Comparison of ENCODE assay signal across 1 mouse cellular context in the genomic region with DNA sequence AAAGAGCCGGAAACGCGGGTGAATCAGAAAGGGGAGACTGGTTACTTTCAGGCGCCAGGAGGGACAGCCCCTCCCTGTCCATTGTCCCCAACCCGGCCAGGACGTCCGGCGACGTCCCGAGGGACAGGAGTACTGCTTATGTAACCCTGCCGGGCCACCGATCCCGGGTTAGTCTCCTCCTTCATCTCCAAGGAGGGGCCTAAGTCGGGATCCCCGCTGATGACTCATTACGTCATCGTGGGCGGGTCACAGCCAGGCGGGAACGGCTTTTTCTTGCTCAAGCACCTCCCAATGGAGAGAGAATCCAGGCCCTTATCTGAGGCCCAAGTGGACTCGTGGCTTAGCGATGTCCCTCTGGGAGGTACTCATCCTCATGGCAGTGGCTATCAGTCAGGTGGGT.
A peak's percentile ranks its signal among the peaks of the same experiment; 100 is the strongest.
TF ChIP-seq lines count a peak whose summit lies in the region.

No protein-coding gene starts in this region.

TF ChIP-seq in C2C12, 6 proteins besides CTCF, POLR2A, EP300 and RAD21 (continued from another document):
- no peak for TF ChIP-seq FOSL1 (IDR thresholded peaks at IDR 0.05; ENCODE audit: insufficient read depth, low read length, poor library complexity, severe bottlenecking)
- TF ChIP-seq CEBPB (IDR thresholded peaks at IDR 0.05; ENCODE audit: low read depth), result peak; percentile 45
